Mouse (Mus musculus) C2C12 (cell line): ENCODE measurements at regions not wholly inside any gene's neighbourhood (a gene's known extent, or its start where the extent isn't known, plus 50 kb on each side); places are given as distances from the start of the nearest gene placed in this dataset.

Experiments
- H3K27me3 ChIP-seq: one replicate; pipeline ENCODE4 v1.6.1; 2011; ENCODE audit not compliant: control insufficient read depth, insufficient read depth, insufficient read length
- H3K36me3 ChIP-seq: one replicate; pipeline ENCODE4 v1.6.1; 2011; ENCODE audit not compliant: control insufficient read depth, insufficient read depth
- H3K4me3 ChIP-seq: one replicate; pipeline ENCODE4 v1.5.1; 2011; ENCODE audit warnings: mild to moderate bottlenecking, control low read depth; ENCODE audit not compliant: poor library complexity, insufficient read depth, severe bottlenecking
- H3K79me2 ChIP-seq: one replicate; pipeline ENCODE4 v1.6.1; 2011; ENCODE audit not compliant: control insufficient read depth, insufficient read depth
- H3K79me3 ChIP-seq: one replicate; pipeline ENCODE4 v1.6.1; 2011; ENCODE audit warnings: low read depth, control low read depth
- H3ac ChIP-seq: one replicate; pipeline ENCODE3; 2011; ENCODE audit warnings: low read depth; ENCODE audit not compliant: control insufficient read depth, insufficient read length
- CEBPB ChIP-seq: IDR thresholded peaks from one replicate; pipeline ENCODE4 v1.6.1; 2011; ENCODE audit warnings: low read depth, mild to moderate bottlenecking, control low read depth, moderate library complexity
- CTCF ChIP-seq: IDR thresholded peaks from one replicate; pipeline ENCODE4 v1.5.1; 2011; ENCODE audit not compliant: control insufficient read depth, insufficient read depth, insufficient read length
- FOSL1 ChIP-seq: IDR thresholded peaks from one replicate; pipeline ENCODE4 v1.8.0; 2011; ENCODE audit warnings: mild to moderate bottlenecking, low read length; ENCODE audit not compliant: poor library complexity, insufficient read depth, severe bottlenecking
- MAX ChIP-seq: IDR thresholded peaks from one replicate; pipeline ENCODE4 v1.6.1; 2011; ENCODE audit warnings: mild to moderate bottlenecking, control low read depth
- MYOD1 ChIP-seq: IDR thresholded peaks from one replicate; pipeline ENCODE4 v1.6.1; 2011; ENCODE audit warnings: low read depth; ENCODE audit not compliant: control insufficient read depth, insufficient read length
- MYOG ChIP-seq: IDR thresholded peaks from one replicate; pipeline ENCODE4 v1.6.1; 2011; ENCODE audit not compliant: control insufficient read depth, insufficient read length; ENCODE audit errors: extremely low read depth
- USF1 ChIP-seq: IDR thresholded peaks from one replicate; pipeline ENCODE4 v1.6.1; 2011; ENCODE audit warnings: low read depth, mild to moderate bottlenecking, control low read depth, moderate library complexity

GRCm38 (mm10) chr13:102273818-102274217 lies 419.5 kb upstream of the Cd180 start:
- H3K79me3 ChIP-seq: no peaks in the 10 kb centered on the region
- no peaks in the 10 kb centered on the region for H3K79me2 ChIP-seq
- H3ac ChIP-seq: no peak overlapping the region
- H3K4me3 ChIP-seq: no peak overlapping the region
- no peaks in the 10 kb centered on the region for H3K27me3 ChIP-seq
- H3K36me3 ChIP-seq: no peaks in the 10 kb centered on the region
- TF ChIP-seq USF1: no peak
- TF ChIP-seq CTCF: no peak
- no peak for TF ChIP-seq MAX
- TF ChIP-seq FOSL1: no peak
- TF ChIP-seq CEBPB: no peak
- no peak for TF ChIP-seq MYOG

GRCm38 (mm10) chr13:102275296-102275695 lies 418.1 kb upstream of the Cd180 start:
- no peaks in the 10 kb centered on the region for H3K79me3 ChIP-seq
- H3K79me2 ChIP-seq: no peaks in the 10 kb centered on the region
- no peak for TF ChIP-seq CTCF
- no peak for TF ChIP-seq USF1
- no peak for TF ChIP-seq MAX
- no peak for TF ChIP-seq MYOD1
- TF ChIP-seq FOSL1: no peak
- TF ChIP-seq MYOG: no peak
- TF ChIP-seq CEBPB: no peak
- H3ac ChIP-seq: no peak overlapping the region
- no peak overlapping the region for H3K4me3 ChIP-seq
- H3K36me3 ChIP-seq: no peaks in the 10 kb centered on the region
- H3K27me3 ChIP-seq: no peaks in the 10 kb centered on the region

GRCm38 (mm10) chr13:102276885-102277284 lies 416.5 kb upstream of the Cd180 start:
- no peaks in the 10 kb centered on the region for H3K79me3 ChIP-seq
- no peak overlapping the region for H3ac ChIP-seq
- no peaks in the 10 kb centered on the region for H3K36me3 ChIP-seq
- H3K4me3 ChIP-seq: no peak overlapping the region
- no peaks in the 10 kb centered on the region for H3K27me3 ChIP-seq
- no peaks in the 10 kb centered on the region for H3K79me2 ChIP-seq
- TF ChIP-seq MYOG (no peak), FOSL1 (no peak), CTCF (no peak), USF1 (no peak), MYOD1 (no peak)

- H3K79me3 ChIP-seq: no peaks in the 10 kb centered on the region
- TF ChIP-seq FOSL1 (no peak), USF1 (no peak), MYOD1 (no peak), MYOG (no peak), CEBPB (peak; percentile 84)
- no peaks in the 10 kb centered on the region for H3K27me3 ChIP-seq
- H3K4me3 ChIP-seq: no peak overlapping the region
- H3K79me2 ChIP-seq: no peaks in the 10 kb centered on the region
- no peaks in the 10 kb centered on the region for H3K36me3 ChIP-seq
- no peak overlapping the region for H3ac ChIP-seq
These were observed 413.2 kb upstream of the Cd180 start for GRCm38 (mm10) chr13:102280198-102280597.

GRCm38 (mm10) chr13:102294451-102294850 lies 398.9 kb upstream of the Cd180 start:
- Histone ChIP-seq H3K4me3 (no peak overlapping the region), H3K36me3 (no peaks in the 10 kb centered on the region), H3K79me2 (no peaks in the 10 kb centered on the region), H3K79me3 (no peaks in the 10 kb centered on the region), H3ac (no peak overlapping the region), H3K27me3 (no peaks in the 10 kb centered on the region)
- no peak for TF ChIP-seq FOSL1
- TF ChIP-seq CEBPB: no peak
- no peak for TF ChIP-seq CTCF
- no peak for TF ChIP-seq USF1
- TF ChIP-seq MAX: no peak
- TF ChIP-seq MYOG: no peak
- no peak for TF ChIP-seq MYOD1

- H3K36me3 ChIP-seq: no peaks in the 10 kb centered on the region
- H3K4me3 ChIP-seq: no peak overlapping the region
- no peaks in the 10 kb centered on the region for H3K27me3 ChIP-seq
- H3ac ChIP-seq: no peak overlapping the region
- H3K79me3 ChIP-seq: no peaks in the 10 kb centered on the region
- H3K79me2 ChIP-seq: no peaks in the 10 kb centered on the region
- TF ChIP-seq CTCF: no peak
- no peak for TF ChIP-seq FOSL1
These were observed 398.3 kb upstream of the Cd180 start for GRCm38 (mm10) chr13:102295079-102295478.

- Histone ChIP-seq H3ac (no peak overlapping the region), H3K27me3 (no peaks in the 10 kb centered on the region)
These were observed 385.4 kb upstream of the Cd180 start for GRCm38 (mm10) chr13:102307983-102308382.

More at GRCm38 (mm10) chr13:102307983-102308382, 385.4 kb upstream of the Cd180 start:
- H3K4me3 ChIP-seq: no peak overlapping the region
- H3K79me2 ChIP-seq: no peaks in the 10 kb centered on the region
- TF ChIP-seq MYOG: no peak
- peak; percentile 86 for TF ChIP-seq USF1
- no peak for TF ChIP-seq FOSL1
- no peaks in the 10 kb centered on the region for H3K36me3 ChIP-seq
- no peaks in the 10 kb centered on the region for H3K79me3 ChIP-seq
